Mouse (Mus musculus): Measurements from ENCODE around the gene Vwa8. TPM values are rescaled to one million over a fixed set of nuclear protein-coding genes. Genes with fewer than 3 reads are reported as not detected.

Vwa8 gene
- polyA plus RNA-seq, 1 experiment from 2014 or later: 13.5 TPM

DNA sequence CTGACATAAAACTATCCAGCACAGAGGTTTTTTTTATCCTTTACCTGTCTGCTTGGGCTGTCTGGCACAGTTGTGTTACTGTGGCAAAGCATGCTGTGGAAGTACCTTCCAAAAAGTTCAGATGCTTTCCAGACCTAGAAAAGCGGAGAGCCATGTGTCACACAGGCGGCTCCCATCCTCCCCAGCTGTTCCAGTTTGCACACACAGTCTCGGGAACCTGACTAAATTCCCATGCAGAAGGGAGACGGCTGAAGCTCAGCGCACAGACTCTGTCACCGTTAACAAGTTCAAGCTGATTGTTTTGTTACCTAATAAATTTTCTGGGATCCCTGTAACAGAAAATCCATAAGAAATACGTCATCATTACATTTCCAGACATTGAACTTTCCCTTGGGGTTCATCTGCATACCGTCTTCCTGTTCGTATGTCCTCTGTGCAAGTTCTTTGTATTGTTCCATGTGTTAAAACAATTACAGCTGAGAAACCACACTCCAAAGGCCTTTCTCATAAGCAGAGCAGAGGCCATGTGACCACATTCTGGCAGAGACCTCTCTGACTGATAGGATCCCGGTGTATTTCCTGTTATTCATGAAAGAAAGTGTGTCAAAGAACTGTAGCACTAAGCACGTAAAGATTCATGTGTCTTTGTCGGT is 331.4 kb downstream of the Vwa8 start:
- H3K36me3 ChIP-seq (ENCODE audit: control insufficient read depth, insufficient read depth, low read length): peaks cover 4% of the 10 kb centered on the region; the same call in 1 of the 2 replicates
- no peaks in the 10 kb centered on the region for H3K4me1 ChIP-seq (ENCODE audit: control insufficient read depth, insufficient read depth, low read length)
- peak; percentile 59; the same call in 1 of the 2 replicates for ATAC-seq (ENCODE audit: insufficient read depth, low FRiP score)
- 44% methylated on average over 12 of the region's 12 CpGs for WGBS
- H3K9me3 ChIP-seq (replicated peaks; ENCODE audit: control insufficient read depth, low read length): no peaks in the 10 kb centered on the region
- no peak overlapping the region for H3K9ac ChIP-seq (ENCODE audit: low read length)
- H3K4me3 ChIP-seq (replicated peaks; ENCODE audit: low read length): no peak overlapping the region
- H3K27ac ChIP-seq (ENCODE audit: low read length): peak overlapping the region; percentile 47
- no peak overlapping the region for H3K4me2 ChIP-seq (ENCODE audit: low read depth, low read length)
- no peaks in the 10 kb centered on the region for H3K27me3 ChIP-seq (ENCODE audit: control insufficient read depth, insufficient read depth, low read length)

DNA sequence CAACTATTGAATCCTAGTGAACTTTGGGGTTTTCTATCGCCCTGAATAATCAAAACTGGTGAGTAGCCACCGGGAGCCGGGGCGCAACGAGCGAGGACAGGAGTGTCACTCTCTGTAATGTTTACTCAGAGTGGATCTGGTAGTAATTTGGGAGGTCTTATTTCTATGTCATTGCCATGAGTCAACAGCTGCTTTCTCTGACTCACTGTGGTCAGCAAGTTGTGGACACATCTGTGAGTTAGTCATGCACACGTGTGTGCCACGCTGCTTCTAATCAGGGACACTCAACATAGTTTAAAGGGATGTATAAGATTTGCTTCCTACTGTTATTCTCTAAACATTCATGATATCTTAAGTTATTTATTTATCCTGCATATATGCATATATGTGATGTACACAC is 332.9 kb downstream of the Vwa8 start:
- Histone ChIP-seq H3K27ac (ENCODE audit: low read length) (no peak overlapping the region), H3K36me3 (ENCODE audit: control insufficient read depth, insufficient read depth, low read length) (no peaks in the 10 kb centered on the region), H3K4me1 (ENCODE audit: control insufficient read depth, insufficient read depth, low read length) (no peaks in the 10 kb centered on the region), H3K9ac (ENCODE audit: low read length) (no peak overlapping the region), H3K27me3 (ENCODE audit: control insufficient read depth, insufficient read depth, low read length) (no peaks in the 10 kb centered on the region), H3K9me3 (replicated peaks; ENCODE audit: control insufficient read depth, low read length) (no peaks in the 10 kb centered on the region), H3K4me3 (replicated peaks; ENCODE audit: low read length) (no peak overlapping the region), H3K4me2 (ENCODE audit: low read depth, low read length) (no peak overlapping the region)
- ATAC-seq (ENCODE audit: insufficient read depth, low FRiP score): no peak
- 90% methylated on average over 8 of the region's 8 CpGs for WGBS

DNA sequence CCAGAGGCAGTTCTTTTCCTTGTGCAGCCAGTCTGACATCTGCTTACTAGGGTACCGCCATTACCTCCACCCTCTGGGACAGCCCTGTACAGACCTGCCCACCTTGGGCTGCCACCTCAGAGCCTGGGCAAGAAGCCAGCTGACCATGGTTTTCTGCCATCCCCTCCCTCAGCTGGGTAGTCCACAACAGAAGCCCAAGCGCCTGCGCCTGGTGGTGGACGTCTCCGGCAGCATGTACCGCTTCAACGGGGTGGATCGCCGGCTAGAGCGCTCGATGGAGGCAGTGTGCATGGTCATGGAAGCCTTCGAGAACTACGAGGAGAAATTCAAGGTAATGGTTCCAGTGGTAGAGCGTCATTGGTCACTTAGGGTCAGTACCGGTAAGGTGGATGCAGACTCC is 333.9 kb downstream of the Vwa8 start:
- H3K4me1 ChIP-seq (ENCODE audit: control insufficient read depth, insufficient read depth, low read length): no peaks in the 10 kb centered on the region
- no peak overlapping the region for H3K4me3 ChIP-seq (replicated peaks; ENCODE audit: low read length)
- H3K27ac ChIP-seq (ENCODE audit: low read length): peak overlapping the region; percentile 35
- H3K9me3 ChIP-seq (replicated peaks; ENCODE audit: control insufficient read depth, low read length): no peaks in the 10 kb centered on the region
- H3K27me3 ChIP-seq (ENCODE audit: control insufficient read depth, insufficient read depth, low read length): no peaks in the 10 kb centered on the region
- no peak for ATAC-seq (ENCODE audit: insufficient read depth, low FRiP score)
- H3K36me3 ChIP-seq (ENCODE audit: control insufficient read depth, insufficient read depth, low read length): no peaks in the 10 kb centered on the region
- 93% methylated on average over 15 of the region's 15 CpGs for WGBS
- no peak overlapping the region for H3K4me2 ChIP-seq (ENCODE audit: low read depth, low read length)
- H3K9ac ChIP-seq (ENCODE audit: low read length): no peak overlapping the region

DNA sequence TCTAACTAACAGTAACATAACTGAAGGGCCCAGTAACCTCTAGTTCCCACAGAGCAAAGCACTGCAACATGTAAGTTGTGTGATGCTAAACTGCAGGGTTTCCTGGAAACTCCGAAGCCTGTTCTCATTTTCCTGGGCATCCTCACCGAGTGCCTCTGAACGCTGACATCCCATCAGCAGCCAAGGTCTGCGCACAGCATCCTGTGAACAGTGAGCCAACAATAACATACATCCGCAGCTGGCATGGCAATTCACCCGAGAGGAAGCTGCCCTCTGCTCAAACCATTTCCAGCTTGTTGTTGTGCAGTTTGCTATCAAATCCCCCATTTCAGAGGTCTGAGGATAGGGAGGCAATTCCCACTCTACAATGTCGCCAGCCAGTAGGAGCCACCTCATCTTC is 334.4 kb downstream of the Vwa8 start:
- no peak for ATAC-seq (ENCODE audit: insufficient read depth, low FRiP score)
- H3K4me2 ChIP-seq (ENCODE audit: low read depth, low read length): no peak overlapping the region
- peak overlapping the region; percentile 35 for H3K27ac ChIP-seq (ENCODE audit: low read length)
- no peaks in the 10 kb centered on the region for H3K27me3 ChIP-seq (ENCODE audit: control insufficient read depth, insufficient read depth, low read length)
- H3K4me1 ChIP-seq (ENCODE audit: control insufficient read depth, insufficient read depth, low read length): no peaks in the 10 kb centered on the region
- H3K9ac ChIP-seq (ENCODE audit: low read length): no peak overlapping the region
- H3K36me3 ChIP-seq (ENCODE audit: control insufficient read depth, insufficient read depth, low read length): no peaks in the 10 kb centered on the region
- H3K4me3 ChIP-seq (replicated peaks; ENCODE audit: low read length): no peak overlapping the region
- H3K9me3 ChIP-seq (replicated peaks; ENCODE audit: control insufficient read depth, low read length): no peaks in the 10 kb centered on the region
- WGBS: 83% methylated on average over 7 of the region's 7 CpGs

DNA sequence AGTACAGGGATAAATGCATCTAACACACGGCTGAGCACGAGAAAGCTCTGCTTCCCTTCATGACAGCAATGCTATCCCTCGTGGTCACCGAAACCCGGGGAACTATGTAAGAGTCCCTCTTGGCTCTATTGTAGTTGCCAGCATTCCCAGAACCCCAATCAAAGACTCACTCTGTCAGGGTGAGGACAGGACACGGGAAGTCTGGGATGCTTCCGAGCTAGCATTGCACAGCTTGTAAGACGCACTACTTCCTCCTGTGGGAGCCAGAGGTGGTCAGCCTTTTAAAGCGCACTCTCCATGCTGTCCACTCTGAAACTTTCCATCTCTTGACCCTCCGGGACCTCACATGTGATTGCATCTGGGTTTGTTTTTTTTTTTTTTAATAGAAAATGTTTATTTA is 335.2 kb downstream of the Vwa8 start:
- Histone ChIP-seq H3K9me3 (replicated peaks; ENCODE audit: control insufficient read depth, low read length) (no peaks in the 10 kb centered on the region), H3K4me3 (replicated peaks; ENCODE audit: low read length) (no peak overlapping the region), H3K36me3 (ENCODE audit: control insufficient read depth, insufficient read depth, low read length) (no peaks in the 10 kb centered on the region), H3K4me1 (ENCODE audit: control insufficient read depth, insufficient read depth, low read length) (no peaks in the 10 kb centered on the region), H3K4me2 (ENCODE audit: low read depth, low read length) (no peak overlapping the region), H3K27ac (ENCODE audit: low read length) (no peak overlapping the region), H3K9ac (ENCODE audit: low read length) (no peak overlapping the region), H3K27me3 (ENCODE audit: control insufficient read depth, insufficient read depth, low read length) (no peaks in the 10 kb centered on the region)
- ATAC-seq (ENCODE audit: insufficient read depth, low FRiP score): no peak
- WGBS: 80% methylated on average over 10 of the region's 10 CpGs

DNA sequence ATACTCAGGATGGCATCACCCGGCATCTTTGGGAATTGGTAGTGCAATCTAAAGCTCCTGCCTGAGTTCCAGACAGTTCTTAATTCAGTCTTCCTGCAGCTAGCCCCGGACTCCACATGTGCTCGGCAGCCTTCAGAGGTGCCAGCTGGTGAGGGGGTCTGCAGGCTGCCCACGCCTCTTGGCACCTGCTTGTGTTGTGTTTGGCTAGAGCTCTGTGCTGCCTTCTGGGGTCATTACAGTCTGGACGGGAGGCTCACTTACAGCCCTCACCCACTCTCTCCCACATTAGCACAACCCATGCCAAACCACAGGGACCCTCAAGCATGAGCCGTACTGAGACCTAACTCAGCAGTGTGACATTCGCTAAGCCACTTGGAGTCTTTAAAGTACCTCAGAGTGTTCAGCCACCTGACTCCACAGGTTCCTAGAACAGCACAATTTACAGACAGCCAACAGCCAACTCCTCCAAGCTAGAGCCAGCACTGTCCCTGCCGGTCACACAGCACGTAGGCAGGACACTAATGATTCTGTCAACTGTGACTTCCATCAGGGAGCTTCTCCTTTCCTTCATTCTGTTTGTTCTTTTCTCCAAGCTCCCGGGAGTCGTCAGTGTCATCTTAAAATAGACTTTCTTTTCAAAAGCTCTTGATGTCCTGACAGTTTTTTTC is 336.3 kb downstream of the Vwa8 start:
- no peaks in the 10 kb centered on the region for H3K4me1 ChIP-seq (ENCODE audit: control insufficient read depth, insufficient read depth, low read length)
- H3K27ac ChIP-seq (ENCODE audit: low read length): no peak overlapping the region
- 79% methylated on average over 11 of the region's 11 CpGs for WGBS
- no peak overlapping the region for H3K4me3 ChIP-seq (replicated peaks; ENCODE audit: low read length)
- H3K9me3 ChIP-seq (replicated peaks; ENCODE audit: control insufficient read depth, low read length): no peaks in the 10 kb centered on the region
- no peaks in the 10 kb centered on the region for H3K27me3 ChIP-seq (ENCODE audit: control insufficient read depth, insufficient read depth, low read length)
- no peaks in the 10 kb centered on the region for H3K36me3 ChIP-seq (ENCODE audit: control insufficient read depth, insufficient read depth, low read length)
- no peak overlapping the region for H3K4me2 ChIP-seq (ENCODE audit: low read depth, low read length)
- H3K9ac ChIP-seq (ENCODE audit: low read length): no peak overlapping the region
- ATAC-seq (ENCODE audit: insufficient read depth, low FRiP score): no peak

DNA sequence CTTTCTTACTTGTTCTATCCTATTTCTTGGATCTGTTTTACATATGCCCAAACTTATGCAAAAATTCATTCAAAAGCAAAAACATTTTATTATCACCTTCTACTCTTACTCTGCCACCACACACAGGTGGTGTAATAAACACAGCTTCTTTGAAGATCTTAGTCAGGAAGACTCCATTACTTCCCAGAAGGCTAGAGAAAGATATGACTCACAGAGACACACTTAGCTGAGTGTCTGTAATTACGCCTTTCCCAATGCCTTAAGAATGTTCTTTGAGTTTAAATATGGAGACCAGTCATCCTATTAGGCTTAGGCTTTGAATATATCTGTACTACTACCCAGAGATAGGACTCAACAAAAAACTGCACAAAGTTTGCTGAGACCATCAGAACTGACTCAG is 338.1 kb downstream of the Vwa8 start:
- 95% methylated on average over 1 of the region's 1 CpGs for WGBS

DNA sequence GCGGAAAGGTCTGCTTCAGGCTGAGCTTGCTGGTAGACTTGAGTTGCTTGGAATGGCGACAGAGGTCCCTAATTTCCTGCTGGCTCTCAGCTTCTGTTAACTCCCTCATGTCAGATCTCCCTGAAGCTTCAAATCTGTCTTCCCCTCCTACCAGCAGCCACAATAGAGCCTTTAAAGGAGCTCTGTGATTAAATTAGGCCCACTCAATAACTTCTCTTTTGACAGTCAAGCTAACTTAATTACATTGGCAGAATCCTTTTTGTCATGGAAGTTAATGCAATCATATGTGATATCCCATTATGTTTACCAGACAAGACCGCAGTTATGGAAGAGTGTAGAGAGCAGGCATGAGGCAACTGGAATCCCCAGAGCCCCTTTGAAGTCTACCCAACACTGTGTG is 347.9 kb downstream of the Vwa8 start:
- no peak overlapping the region for H3K27ac ChIP-seq (ENCODE audit: low read length)
- no peak for ATAC-seq (ENCODE audit: insufficient read depth, low FRiP score)
- 71% methylated on average over 3 of the region's 3 CpGs for WGBS
- no peak overlapping the region for H3K4me3 ChIP-seq (replicated peaks; ENCODE audit: low read length)
- H3K4me2 ChIP-seq (ENCODE audit: low read depth, low read length): no peak overlapping the region
- no peaks in the 10 kb centered on the region for H3K4me1 ChIP-seq (ENCODE audit: control insufficient read depth, insufficient read depth, low read length)
- no peaks in the 10 kb centered on the region for H3K27me3 ChIP-seq (ENCODE audit: control insufficient read depth, insufficient read depth, low read length)
- H3K36me3 ChIP-seq (ENCODE audit: control insufficient read depth, insufficient read depth, low read length): no peaks in the 10 kb centered on the region
- no peaks in the 10 kb centered on the region for H3K9me3 ChIP-seq (replicated peaks; ENCODE audit: control insufficient read depth, low read length)
- no peak overlapping the region for H3K9ac ChIP-seq (ENCODE audit: low read length)

More for the DNA sequence above, 338.1 kb downstream of the Vwa8 start:
- no peak overlapping the region for H3K9ac ChIP-seq (ENCODE audit: low read length)
- ATAC-seq (ENCODE audit: insufficient read depth, low FRiP score): no peak
- H3K4me2 ChIP-seq (ENCODE audit: low read depth, low read length): no peak overlapping the region
- H3K27ac ChIP-seq (ENCODE audit: low read length): no peak overlapping the region
- H3K27me3 ChIP-seq (ENCODE audit: control insufficient read depth, insufficient read depth, low read length): no peaks in the 10 kb centered on the region
- H3K4me1 ChIP-seq (ENCODE audit: control insufficient read depth, insufficient read depth, low read length): no peaks in the 10 kb centered on the region
- no peaks in the 10 kb centered on the region for H3K36me3 ChIP-seq (ENCODE audit: control insufficient read depth, insufficient read depth, low read length)
- H3K9me3 ChIP-seq (replicated peaks; ENCODE audit: control insufficient read depth, low read length): no peaks in the 10 kb centered on the region
- H3K4me3 ChIP-seq (replicated peaks; ENCODE audit: low read length): no peak overlapping the region

DNA sequence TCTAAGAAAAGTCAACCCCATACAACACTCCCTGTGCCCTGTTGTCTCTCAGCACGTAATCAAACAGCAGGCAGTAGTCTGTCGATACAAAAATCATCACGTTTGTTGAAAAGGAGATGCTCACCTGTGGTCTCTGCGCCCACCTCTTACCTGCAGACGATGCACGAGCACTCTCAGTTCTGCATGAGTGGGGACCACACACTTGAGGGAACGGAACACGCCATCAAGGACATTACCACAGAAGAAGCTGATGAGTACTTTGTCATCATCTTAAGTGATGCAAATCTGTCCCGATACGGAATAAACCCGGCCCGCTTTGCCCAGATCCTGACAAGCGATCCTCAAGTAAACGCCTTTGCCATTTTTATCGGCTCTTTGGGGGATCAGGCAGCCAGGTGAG is 349.2 kb downstream of the Vwa8 start:
- no peaks in the 10 kb centered on the region for H3K4me1 ChIP-seq (ENCODE audit: control insufficient read depth, insufficient read depth, low read length)
- ATAC-seq (ENCODE audit: insufficient read depth, low FRiP score): no peak
- no peaks in the 10 kb centered on the region for H3K36me3 ChIP-seq (ENCODE audit: control insufficient read depth, insufficient read depth, low read length)
- no peak overlapping the region for H3K9ac ChIP-seq (ENCODE audit: low read length)
- H3K9me3 ChIP-seq (replicated peaks; ENCODE audit: control insufficient read depth, low read length): no peaks in the 10 kb centered on the region
- 91% methylated on average over 15 of the region's 15 CpGs for WGBS
- no peak overlapping the region for H3K4me2 ChIP-seq (ENCODE audit: low read depth, low read length)
- H3K4me3 ChIP-seq (replicated peaks; ENCODE audit: low read length): no peak overlapping the region
- H3K27ac ChIP-seq (ENCODE audit: low read length): no peak overlapping the region
- no peaks in the 10 kb centered on the region for H3K27me3 ChIP-seq (ENCODE audit: control insufficient read depth, insufficient read depth, low read length)
